Mouse (Mus musculus): ENCODE data around the gene Tnip2. TPM values are rescaled to one million over a fixed set of nuclear protein-coding genes. Genes with fewer than 3 reads are reported as not detected.

Gene Tnip2
- 19.1 and 20.3 TPM in 2 replicates for polyA plus RNA-seq (2015; fragmentation: Nextera tagmentation; extraction: Ambion mirVana)

GRCm38 (mm10) chr5:34513466-34514217 is at the start of gene Tnip2:
Gene Tnip2 (minus strand): TSS chr5:34513991.

GRCm38 (mm10) chr5:34525663-34526476 is 12.1 kb upstream of the Tnip2 start, which contains the start of gene Sh3bp2:
Gene Sh3bp2 (plus strand): TSS chr5:34525838.

Other genes with a start within 250 kb of the Tnip2 start
- gene Zfyve28, start 225.5 kb downstream of the Tnip2 start, polyA plus RNA-seq (2015; fragmentation: Nextera tagmentation; extraction: Ambion mirVana) = 0.72 and 0.98 TPM in 2 replicates
- gene Cfap99, start 225.4 kb downstream of the Tnip2 start, polyA plus RNA-seq (2015; fragmentation: Nextera tagmentation; extraction: Ambion mirVana) = 0.11 TPM in 1 of 2 replicates, not detected in the other
- gene Rnf4, start 177.7 kb downstream of the Tnip2 start, polyA plus RNA-seq (2015; fragmentation: Nextera tagmentation; extraction: Ambion mirVana) = 88.7 and 102 TPM in 2 replicates
- gene Fam193a, start 144.1 kb downstream of the Tnip2 start, polyA plus RNA-seq (2015; fragmentation: Nextera tagmentation; extraction: Ambion mirVana) = 4.3 and 5.2 TPM in 2 replicates
- gene Sh3bp2, start 11.8 kb upstream of the Tnip2 start, polyA plus RNA-seq (2015; fragmentation: Nextera tagmentation; extraction: Ambion mirVana) = 3.2 and 7.7 TPM in 2 replicates
- gene Add1, start 59.7 kb upstream of the Tnip2 start, polyA plus RNA-seq (2015; fragmentation: Nextera tagmentation; extraction: Ambion mirVana) = 134 and 144 TPM in 2 replicates
- gene Mfsd10, start 123.2 kb upstream of the Tnip2 start, polyA plus RNA-seq (2015; fragmentation: Nextera tagmentation; extraction: Ambion mirVana) = 80.3 and 86.4 TPM in 2 replicates
- 13.7 and 17.0 TPM in 2 replicates for gene Nop14, start 146.2 kb upstream of the Tnip2 start, polyA plus RNA-seq (2015; fragmentation: Nextera tagmentation; extraction: Ambion mirVana)
- gene Grk4, start 146.4 kb upstream of the Tnip2 start, polyA plus RNA-seq (2015; fragmentation: Nextera tagmentation; extraction: Ambion mirVana) = 3.8 and 6.2 TPM in 2 replicates
- 3.8 and 4.2 TPM in 2 replicates for gene Htt, start 247.7 kb upstream of the Tnip2 start, polyA plus RNA-seq (2015; fragmentation: Nextera tagmentation; extraction: Ambion mirVana)

Data from urinary bladder, postnatal 0 days (tissue).